Mouse (Mus musculus) cerebellum, adult 11 months (tissue): ENCODE measurements around the gene Gstcd.

ENCODE experiments used
- DNase-seq: peaks from one replicate; pipeline ENCODE4 v3.0.0; 2022

The Gstcd gene

DNA sequence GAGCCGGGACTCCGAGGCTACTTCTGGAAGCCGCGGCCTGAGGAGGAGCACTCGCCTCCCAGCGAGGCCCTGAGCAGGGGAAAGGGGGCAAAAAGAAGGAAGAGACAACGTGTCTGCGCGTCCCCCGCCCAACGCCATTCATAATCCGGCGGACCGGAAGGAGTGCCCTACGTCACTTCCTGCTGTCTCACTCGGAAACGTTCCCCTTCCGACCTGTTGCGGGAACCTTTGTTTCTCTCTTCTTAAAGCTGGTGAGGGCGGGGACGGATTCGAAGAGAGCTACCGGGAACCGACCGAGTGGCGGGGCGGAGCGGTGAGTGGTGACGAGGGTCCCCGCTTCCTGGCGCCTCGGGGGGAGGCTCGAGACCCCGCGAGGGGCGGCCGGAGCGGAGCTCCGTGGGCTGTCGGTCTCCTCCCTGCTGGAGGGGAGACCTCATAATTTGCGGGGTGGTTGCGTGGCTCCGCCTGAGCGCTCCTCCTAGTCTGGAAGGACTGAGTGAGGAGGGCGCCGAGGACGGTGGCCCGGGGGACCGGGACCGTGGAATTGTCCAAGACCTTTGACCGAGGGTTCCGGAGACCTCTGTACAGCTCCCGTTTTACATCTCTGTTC lies at the start of gene Gstcd, which contains the start of gene Ints12:
Gene Gstcd (minus strand): TSS at position 370 of the 610 bp plus-strand sequence.
Gene Ints12 (plus strand): TSS at position 177 of the 610 bp plus-strand sequence.
- peak; percentile 89 for DNase-seq

DNA sequence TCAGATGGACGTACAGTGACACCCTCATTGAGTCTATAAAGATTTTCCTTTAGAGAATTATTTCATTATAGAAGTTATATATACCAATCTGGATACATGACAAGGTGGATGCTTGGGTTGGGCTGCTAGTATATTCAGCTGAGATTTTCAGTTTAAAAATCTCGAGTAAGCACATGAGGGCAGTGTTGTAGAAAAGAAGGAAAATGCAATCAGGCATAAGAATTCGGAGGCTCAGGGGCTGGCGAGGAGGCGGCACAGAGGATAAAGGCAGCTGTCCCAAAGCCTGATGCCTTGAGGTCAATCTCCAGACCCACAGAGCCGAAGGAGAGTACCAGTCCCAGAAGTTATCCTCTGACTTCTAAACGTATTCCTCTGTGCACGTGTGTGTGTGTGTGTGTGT lies 40.8 kb upstream of the Gstcd start:
- no peak for DNase-seq

DNA sequence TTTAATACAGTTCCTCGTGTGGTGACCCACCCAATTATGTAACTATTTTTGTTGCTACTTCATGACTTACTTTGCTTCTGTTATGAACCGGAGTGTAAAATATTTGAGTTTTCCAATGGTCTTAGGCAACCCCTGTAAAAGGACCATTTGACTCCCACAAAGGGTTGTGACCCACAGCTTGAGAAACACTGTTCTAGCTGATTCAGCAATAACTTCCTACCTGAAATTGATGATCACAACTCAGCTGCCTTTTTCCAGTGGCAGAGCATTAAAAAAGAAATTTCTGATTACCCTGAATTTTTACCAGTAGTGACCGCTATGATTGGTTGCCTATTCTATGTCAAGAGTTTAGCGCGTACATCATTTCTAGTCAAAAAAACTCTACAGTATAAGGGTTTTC lies 39.5 kb upstream of the Gstcd start:
- DNase-seq, result no peak

- no peak for DNase-seq
Observed at GRCm38 (mm10) chr3:133113281-133113680, 21.4 kb upstream of the Gstcd start.

DNA sequence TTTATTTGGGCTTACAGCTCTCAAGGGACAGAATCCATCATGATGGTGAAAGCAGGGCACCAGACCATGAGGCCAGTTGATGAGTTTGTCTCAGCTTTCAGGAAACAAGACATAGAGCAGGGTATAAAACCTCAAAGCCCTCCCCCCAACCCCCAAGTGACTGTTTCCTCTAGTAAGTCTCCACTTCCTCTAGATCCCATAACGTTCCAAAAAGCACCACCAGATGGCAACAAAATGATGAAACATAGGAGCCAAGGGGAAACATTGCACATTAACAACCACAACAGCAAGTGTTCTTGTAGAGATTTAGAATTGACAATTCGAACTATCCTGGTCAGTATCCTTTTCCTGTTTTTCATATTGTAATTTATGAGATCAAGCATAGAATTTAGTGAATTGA lies 19.9 kb upstream of the Gstcd start:
- no peak for DNase-seq

- no peak for DNase-seq
Observed at GRCm38 (mm10) chr3:133109844-133110243, 18.0 kb upstream of the Gstcd start.

GRCm38 (mm10) chr3:133108731-133109130 lies 16.9 kb upstream of the Gstcd start:
- no peak for DNase-seq

GRCm38 (mm10) chr3:133104436-133104835 lies 12.6 kb upstream of the Gstcd start:
- DNase-seq, result no peak

DNA sequence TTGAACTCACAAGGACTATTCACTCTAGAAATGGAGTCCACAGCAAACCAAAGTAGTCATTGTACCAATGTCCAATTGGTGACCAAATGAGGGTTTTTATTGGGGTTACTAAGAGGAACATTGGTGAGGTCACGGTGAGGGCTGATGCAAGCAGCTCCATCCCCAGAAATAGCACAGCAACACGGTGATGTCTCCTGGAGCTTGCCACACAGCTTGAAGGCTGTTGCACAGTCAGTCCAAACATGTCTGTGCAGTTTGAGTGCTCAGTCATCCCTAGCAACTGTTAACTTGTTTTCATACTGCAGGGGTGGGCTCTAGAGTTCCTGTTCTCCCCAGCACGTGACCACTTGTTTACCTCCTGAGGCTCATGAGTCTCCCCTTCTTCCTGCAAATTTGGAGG lies 11.9 kb upstream of the Gstcd start:
- no peak for DNase-seq

- no peak for DNase-seq
Observed at GRCm38 (mm10) chr3:133098909-133099308, 7.1 kb upstream of the Gstcd start.

DNA sequence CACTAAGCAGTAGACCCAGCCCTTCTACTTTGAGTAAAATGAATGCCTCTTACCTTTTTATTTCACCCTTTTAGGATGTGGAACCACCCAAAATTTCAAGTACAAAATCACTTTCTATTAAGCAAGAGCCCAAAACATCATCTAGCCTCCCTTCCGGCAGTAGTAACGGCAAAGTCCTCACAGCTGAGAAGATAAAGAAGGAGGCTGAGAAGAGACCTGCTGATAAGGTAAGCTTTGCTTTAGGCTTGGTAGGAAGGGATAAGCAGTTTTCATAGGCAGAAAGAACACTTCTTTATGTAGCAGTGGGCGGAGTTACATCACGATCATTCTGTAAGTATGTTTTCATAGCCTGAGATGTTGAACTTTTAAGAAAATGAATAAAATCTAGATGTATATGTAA lies 6.5 kb upstream of the Gstcd start:
- no peak for DNase-seq

- no peak for DNase-seq
Observed at GRCm38 (mm10) chr3:133097936-133098335, 6.1 kb upstream of the Gstcd start.

- no peak for DNase-seq
Observed at GRCm38 (mm10) chr3:133094305-133094704, 2.5 kb upstream of the Gstcd start.

DNA sequence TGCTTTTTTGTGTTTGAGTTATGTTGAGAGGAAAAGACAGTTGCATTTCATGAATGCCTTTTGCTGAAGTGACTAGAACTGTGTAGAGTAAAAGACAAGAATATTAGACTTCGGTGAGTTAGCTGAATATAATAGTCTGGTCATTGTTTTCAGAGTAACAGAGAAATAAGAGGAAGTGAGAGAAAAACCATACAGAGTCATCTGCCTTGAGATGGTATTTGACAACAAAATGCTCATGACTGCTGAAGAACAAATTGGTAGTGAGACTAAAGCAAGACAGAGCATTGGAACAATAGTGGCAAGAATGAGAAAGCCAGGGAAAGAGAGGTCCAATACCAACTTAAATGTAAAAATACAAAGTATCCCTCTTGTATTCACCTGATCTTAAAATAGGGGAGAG lies 1.1 kb upstream of the Gstcd start:
- DNase-seq, result no peak

- no peak for DNase-seq
Observed at GRCm38 (mm10) chr3:133092274-133092853, 531 bp upstream of the Gstcd start.

DNA sequence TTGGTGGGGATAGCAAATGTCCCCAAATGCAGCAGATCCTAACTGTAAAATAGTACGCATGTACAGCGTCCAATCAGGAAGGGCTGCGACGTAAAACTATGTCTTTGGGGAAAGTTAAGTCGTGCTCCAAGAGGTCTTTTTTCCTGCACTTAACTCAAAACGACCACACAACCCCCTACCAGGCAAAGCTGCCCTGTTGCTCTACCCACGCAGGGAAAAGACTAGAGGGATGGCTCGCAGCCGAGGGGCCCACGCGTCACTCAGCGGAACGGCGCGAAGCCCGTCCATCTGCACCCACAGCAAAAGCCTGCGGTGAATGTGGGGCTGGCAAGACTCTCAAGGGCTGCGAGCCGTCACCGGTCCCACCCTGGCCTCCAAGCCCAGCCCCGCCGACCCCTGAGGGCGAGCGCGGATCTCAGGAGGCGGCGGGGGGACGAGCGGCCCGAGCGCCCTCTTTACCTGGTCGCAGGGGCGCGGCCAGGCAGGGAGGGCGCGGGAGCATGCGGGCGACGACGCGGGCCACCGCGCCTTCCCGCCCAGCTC lies 641 bp downstream of the Gstcd start:
- no peak for DNase-seq

GRCm38 (mm10) chr3:133090247-133091120 lies 1.3 kb downstream of the Gstcd start:
- no peak for DNase-seq

GRCm38 (mm10) chr3:133085858-133086257 lies 6.0 kb downstream of the Gstcd start:
- no peak for DNase-seq

DNA sequence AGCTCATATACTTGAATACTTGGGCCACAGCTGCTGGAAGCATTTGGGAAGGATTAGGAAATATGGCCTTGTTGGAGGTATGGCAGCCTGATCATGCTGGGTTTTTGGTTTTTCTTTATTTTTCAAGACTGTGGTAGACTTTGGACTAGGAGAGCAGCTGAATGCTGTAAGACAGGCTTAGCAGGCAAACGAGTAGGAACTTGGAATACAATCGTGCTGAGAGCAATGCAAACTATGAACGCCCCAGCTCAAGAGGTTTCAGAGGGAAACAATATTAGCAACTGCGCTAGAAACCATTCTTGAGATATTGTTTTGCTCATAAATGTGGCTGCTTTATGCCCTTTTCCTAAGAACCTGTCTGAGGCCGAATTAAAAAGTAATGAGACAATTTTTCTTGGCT lies 9.1 kb downstream of the Gstcd start:
- DNase-seq, result no peak

DNA sequence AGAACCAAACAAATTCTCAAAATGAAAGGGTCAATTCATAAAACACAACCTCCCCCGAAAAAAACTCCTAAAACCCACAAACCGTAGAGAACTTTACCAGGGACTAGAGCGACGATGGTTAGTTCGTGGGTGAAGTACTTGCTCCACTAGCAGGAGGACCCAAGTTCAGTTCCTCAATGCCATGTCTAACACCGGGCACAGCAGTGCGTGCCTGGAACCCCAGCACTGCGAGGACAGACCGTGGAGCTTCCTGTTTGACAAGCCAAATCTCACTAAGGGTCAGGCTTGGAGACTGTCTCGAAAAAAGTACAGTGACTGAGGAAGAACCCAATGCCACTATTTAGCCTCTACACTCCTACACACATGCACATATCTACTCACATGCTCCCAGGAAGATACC lies 16.3 kb downstream of the Gstcd start:
- DNase-seq, result no peak

GRCm38 (mm10) chr3:133052068-133052467 lies 39.8 kb downstream of the Gstcd start:
- DNase-seq, result no peak

GRCm38 (mm10) chr3:133033145-133033755 lies 58.6 kb downstream of the Gstcd start:
- DNase-seq, result no peak

GRCm38 (mm10) chr3:133026977-133027376 lies 64.9 kb downstream of the Gstcd start:
- DNase-seq, result no peak
